Comparison of ENCODE assay signal across 22 mouse cellular contexts in the genomic region with DNA sequence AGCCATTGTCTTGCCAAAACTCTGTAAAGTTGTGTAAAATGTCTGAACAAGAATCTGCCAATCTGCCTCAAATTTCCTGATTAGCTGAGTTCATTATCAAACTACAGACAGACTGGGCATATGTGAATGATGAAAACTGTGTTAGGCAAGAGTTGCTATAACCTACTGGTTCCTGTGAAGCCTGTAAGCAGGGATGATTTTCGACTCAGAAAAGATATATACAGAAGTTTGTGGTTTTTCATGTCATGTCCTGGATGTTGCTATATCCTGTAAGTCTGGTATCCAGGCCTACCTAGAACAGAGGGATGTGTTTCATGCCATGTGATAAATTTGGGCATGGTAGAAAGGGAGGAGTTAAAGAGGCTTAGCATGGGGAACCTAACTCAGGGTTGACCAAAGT.
A peak's percentile ranks its signal among the peaks of the same experiment; 100 is the strongest.
DNase-seq lines count a peak whose midpoint lies in the region; ATAC-seq lines count a peak whose summit lies in the region.
"Had no signal": no experiment of that assay in that cellular context is flagged by ENCODE, and none has a peak within 500 bp of the region (broad histone marks: within the 10 kb centered on the region; RNA-seq: fewer than 3 reads in every experiment).

No protein-coding gene starts in this region.

- no peak for DNase-seq in kidney, adult 18-20 months
- no peak for DNase-seq in retina, postnatal 1 day
- DNase-seq in heart, adult 8-10 months (ENCODE audit: low spot score): no peak
- DNase-seq: adrenal gland, adult 8-10 months; adrenal gland, postnatal 14 days; adrenal gland, postnatal 36 days; B cell, adult 2 months; cerebellum, adult 11 months; cerebellum, adult 18-20 months; cerebellum, adult 8-10 months; cerebellum, adult 9-11 months; cerebellum, postnatal 14 days; cerebellum, postnatal 36 days; forebrain, postnatal 0 days had no signal

- ATAC-seq in common myeloid progenitor, adult 5-6 weeks (replicated peaks; ENCODE audit: low read depth, poor library complexity, severe bottlenecking): peak; percentile 68
- peak; percentile 27 to 60; a peak in 1 of 4 replicates for ATAC-seq in hematopoietic stem cell, adult 5-6 weeks (replicated peaks in 1 of 2; ENCODE audit: insufficient read depth in 1 of 2, low FRiP score in 2 of 2, low TSS enrichment in 1 of 2, low read depth in 1 of 2, poor library complexity in 2 of 2, severe bottlenecking in 2 of 2)
- ATAC-seq in megakaryocyte progenitor cell, adult 5-6 weeks (replicated peaks; ENCODE audit: poor library complexity): peak; percentile 90
- ATAC-seq: activated CD4-positive, CD25-positive, alpha-beta regulatory T cell, adult 4 months; CD4-positive, CD25-positive, alpha-beta regulatory T cell, adult 4 months; forebrain, embryonic 13.5 days; forebrain, embryonic 15.5 days; forebrain, postnatal 0 days; Patski had no signal
